ENCODE assay signal across 24 mouse cellular contexts in genomic region chr15:97491796-97492195, GRCm38 (mm10).
"Had no signal": no experiment of that assay in that cellular context is flagged by ENCODE, and none has a peak within 500 bp of the region (broad histone marks: within the 10 kb centered on the region; RNA-seq: fewer than 3 reads in every experiment).

No protein-coding gene starts in this region.

- H3K9me3 ChIP-seq: heart, embryonic 15.5 days; hindbrain, embryonic 13.5 days; hindbrain, embryonic 15.5 days; limb, embryonic 15.5 days had no signal

- H3K36me3 ChIP-seq: heart, embryonic 10.5 days; heart, embryonic 13.5 days; heart, embryonic 15.5 days; hindbrain, embryonic 13.5 days; hindbrain, embryonic 15.5 days; kidney, embryonic 15.5 days; limb, embryonic 13.5 days; limb, embryonic 15.5 days had no signal

- DNase-seq: gastrocnemius, adult 2 months; gastrocnemius, postnatal 14 days; gastrocnemius, postnatal 36 days; heart, adult 18-20 months; heart, postnatal 14 days; heart, postnatal 36 days; kidney, adult 11 months; kidney, adult 2 months; kidney, adult 9 months; kidney, postnatal 14 days; kidney, postnatal 36 days; layer of hippocampus, adult 9-11 months; layer of hippocampus, postnatal 36 days; left cerebral cortex, postnatal 4 days had no signal

- H3K4me1 ChIP-seq: heart, embryonic 10.5 days; heart, embryonic 13.5 days; heart, embryonic 15.5 days; hindbrain, embryonic 13.5 days; hindbrain, embryonic 15.5 days; kidney, embryonic 15.5 days; limb, embryonic 13.5 days; limb, embryonic 15.5 days had no signal

- H3K4me3 ChIP-seq: gastrocnemius, adult 2 months; heart, embryonic 10.5 days; heart, embryonic 13.5 days; heart, embryonic 15.5 days; hindbrain, embryonic 13.5 days; hindbrain, embryonic 15.5 days; kidney, embryonic 15.5 days; limb, embryonic 13.5 days; limb, embryonic 15.5 days had no signal

- H3K27ac ChIP-seq: gastrocnemius, adult 2 months; heart, embryonic 10.5 days; heart, embryonic 13.5 days; heart, embryonic 15.5 days; hindbrain, embryonic 13.5 days; hindbrain, embryonic 15.5 days; hindbrain, postnatal 0 days; kidney, embryonic 15.5 days; kidney, postnatal 0 days; limb, embryonic 13.5 days; limb, embryonic 15.5 days had no signal

- H3K27me3 ChIP-seq: heart, embryonic 13.5 days; heart, embryonic 15.5 days; hindbrain, embryonic 13.5 days; hindbrain, embryonic 15.5 days; kidney, embryonic 15.5 days; limb, embryonic 13.5 days; limb, embryonic 15.5 days had no signal
